Mouse (Mus musculus) spleen, adult 2 months (tissue): ENCODE data around the gene Npas3.

ENCODE experiments used
- CTCF ChIP-seq: fragments of 200-500 bp; IDR thresholded peaks from 2 replicates; pipeline ENCODE4 v1.5.1; 2011; ENCODE audit warnings: mild to moderate bottlenecking, inconsistent platforms; ENCODE audit not compliant: insufficient read depth, insufficient read length, insufficient replicate concordance; ENCODE audit errors: extremely low read depth
- POLR2A ChIP-seq: fragments of 200-500 bp; IDR thresholded peaks from 2 replicates; pipeline ENCODE4 v1.6.1; 2011; ENCODE audit warnings: low read depth, low read length, inconsistent platforms

- TF ChIP-seq POLR2A (no peak), CTCF (no peak)
Measured at GRCm38 (mm10) chr12:53566712-53567387, 318.4 kb downstream of the Npas3 start.
